Mouse (Mus musculus): ENCODE data around the gene Clstn1.
"Not testable (repeated sequence)": the region's sequence is repeated elsewhere in the genome, so short reads cannot be mapped to it uniquely, and the experiment has no call there.

Clstn1 gene

DNA sequence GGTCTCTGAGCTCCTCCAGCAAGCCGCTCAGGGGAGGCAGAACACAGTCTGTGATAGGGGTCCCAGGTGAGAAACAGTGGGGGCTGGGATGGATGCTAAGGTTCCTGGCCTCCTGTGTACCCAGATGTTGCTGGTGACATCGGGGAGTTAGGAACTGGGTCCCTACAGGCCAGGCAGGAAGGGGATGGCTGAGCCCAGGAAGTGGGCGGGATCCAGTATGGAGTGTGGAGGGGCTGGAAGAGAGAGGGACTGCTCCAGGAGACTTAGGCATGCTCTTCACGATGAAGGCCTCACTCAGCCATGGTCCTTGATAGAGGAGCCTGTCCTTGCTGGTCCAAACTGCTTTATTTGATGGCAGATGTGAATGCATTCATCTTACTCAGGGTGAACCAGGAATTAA is 13.9 kb downstream of the Clstn1 start:
- DNase-seq (ENCODE audit: low spot score in 2 of 2), result no peak

- DNase-seq (ENCODE audit: low spot score in 2 of 2), result no peak
Measured at GRCm38 (mm10) chr4:149601484-149601883, 15.2 kb downstream of the Clstn1 start.

DNA sequence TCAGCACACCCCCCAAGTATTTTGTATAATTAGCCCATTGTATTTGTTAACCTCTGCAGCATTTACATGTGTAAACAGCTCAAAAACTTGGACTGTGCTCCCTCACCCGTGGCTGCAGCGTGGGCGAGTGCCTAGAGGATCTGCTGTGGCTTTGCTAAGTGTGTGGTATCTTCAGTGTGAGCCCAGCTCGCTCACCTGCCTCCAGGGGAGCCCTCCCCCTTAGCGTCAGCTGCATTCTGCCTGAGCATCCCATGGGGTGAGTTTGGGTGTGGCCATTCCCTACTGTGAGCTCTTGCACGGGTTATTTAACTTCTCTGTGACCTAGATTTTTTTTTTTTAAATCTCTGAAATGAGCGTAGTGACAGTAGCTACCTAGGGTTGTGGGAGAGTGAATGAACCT is 16.0 kb downstream of the Clstn1 start:
- no peak for DNase-seq (ENCODE audit: low spot score in 2 of 2)

- DNase-seq (ENCODE audit: low spot score in 2 of 2), result no peak
Measured at GRCm38 (mm10) chr4:149603860-149604259, 17.6 kb downstream of the Clstn1 start.

DNA sequence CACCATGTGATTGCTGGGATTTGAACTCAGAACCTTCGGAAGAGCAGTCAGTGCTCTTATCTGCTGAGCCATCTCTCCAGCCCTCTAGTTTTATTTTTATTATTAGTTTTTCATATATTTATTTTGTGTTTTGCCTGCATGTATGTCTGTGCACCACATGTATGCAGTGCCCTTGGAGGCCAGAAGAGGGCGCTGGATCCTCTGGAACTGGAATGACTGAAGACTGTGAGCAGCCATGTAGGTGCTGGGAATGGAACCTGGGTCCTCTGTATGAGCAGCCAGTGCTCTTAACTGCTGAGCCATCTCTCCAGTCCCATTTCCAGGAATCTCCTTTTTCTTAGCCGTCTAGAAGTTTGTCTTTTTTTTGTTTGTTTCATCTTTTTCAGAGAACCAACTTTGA is 18.2 kb downstream of the Clstn1 start:
- no peak for DNase-seq (ENCODE audit: low spot score in 2 of 2)

DNA sequence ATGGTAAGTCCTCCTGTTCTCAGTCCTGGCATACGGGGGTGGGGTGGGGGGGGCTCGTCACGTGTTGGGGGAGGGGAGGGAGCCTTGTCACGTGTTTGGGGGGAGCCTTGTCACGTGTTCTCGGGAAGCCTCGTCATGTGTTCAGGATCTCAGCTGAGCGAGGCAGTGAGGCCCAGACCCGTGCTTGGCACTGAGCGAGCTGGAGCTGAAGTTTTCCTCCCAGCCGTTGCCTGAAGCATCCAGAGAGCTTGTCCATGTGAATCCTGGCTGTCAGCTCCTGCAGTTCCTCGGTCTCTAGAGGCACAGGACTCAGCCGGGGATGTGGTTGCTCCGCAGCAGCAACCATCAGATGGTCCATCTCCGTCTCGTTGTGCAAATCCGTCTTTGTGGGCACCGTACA is 19.8 kb downstream of the Clstn1 start:
- no peak for DNase-seq (ENCODE audit: low spot score in 2 of 2)

- no peak for DNase-seq (ENCODE audit: low spot score in 2 of 2)
Measured at GRCm38 (mm10) chr4:149606766-149607358, 20.6 kb downstream of the Clstn1 start.

- DNase-seq (ENCODE audit: low spot score in 2 of 2), result no peak
Measured at GRCm38 (mm10) chr4:149607591-149608308, 21.5 kb downstream of the Clstn1 start.

DNA sequence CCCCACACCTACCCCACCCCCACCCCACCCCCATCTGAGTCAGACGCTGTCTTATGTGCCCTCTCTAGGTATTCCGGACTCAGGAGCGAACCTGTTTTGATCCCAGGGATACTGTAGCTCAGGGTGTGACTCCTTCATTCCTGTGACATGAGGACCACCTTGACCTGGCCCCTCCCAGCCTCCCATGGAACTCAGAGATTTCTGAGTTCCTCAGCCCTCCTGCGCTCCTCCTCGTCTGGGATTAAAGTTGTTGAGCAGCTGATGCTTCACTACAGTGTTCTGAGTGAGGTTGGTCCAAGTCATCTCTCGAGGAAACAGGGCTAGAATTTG is 22.0 kb downstream of the Clstn1 start:
- no peak for DNase-seq (ENCODE audit: low spot score in 2 of 2)

DNA sequence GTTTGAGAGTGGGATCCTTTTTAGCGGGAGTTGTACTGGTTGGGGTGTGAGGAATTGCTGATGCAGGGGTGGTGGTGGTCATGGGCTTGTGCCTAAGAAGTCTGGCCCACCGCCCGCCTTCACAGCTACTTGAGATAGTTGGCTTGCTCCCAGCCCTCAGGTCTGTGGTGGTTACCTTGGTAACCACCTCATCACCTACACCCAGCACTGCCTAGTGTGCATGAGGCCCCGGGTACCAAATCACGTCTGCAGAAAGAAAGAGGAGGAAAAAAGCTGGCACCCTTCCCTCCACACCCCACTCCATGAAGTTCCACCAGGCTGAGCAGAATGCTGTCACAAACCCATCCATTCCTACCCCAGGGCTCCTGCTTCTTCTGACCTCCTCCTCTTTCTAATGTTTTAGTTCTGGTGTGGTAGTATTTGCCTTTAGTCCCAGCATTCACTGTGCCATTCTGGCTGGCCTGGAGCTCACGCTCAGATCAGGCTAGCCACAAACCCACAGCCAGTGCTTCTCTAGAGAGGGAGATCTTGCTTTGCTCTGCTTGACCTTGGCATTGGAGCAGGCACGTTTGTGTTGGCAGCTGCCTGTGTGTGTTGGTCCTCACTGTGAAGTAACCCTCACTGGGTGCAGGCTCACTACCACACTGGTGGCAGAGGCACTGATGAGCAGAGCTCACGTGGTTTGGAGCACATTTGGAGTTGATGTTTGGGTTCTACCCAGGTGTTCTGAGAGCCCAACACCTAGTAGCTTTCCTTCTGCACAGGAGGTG is 23.2 kb downstream of the Clstn1 start:
- DNase-seq (ENCODE audit: low spot score in 2 of 2), result no peak

DNA sequence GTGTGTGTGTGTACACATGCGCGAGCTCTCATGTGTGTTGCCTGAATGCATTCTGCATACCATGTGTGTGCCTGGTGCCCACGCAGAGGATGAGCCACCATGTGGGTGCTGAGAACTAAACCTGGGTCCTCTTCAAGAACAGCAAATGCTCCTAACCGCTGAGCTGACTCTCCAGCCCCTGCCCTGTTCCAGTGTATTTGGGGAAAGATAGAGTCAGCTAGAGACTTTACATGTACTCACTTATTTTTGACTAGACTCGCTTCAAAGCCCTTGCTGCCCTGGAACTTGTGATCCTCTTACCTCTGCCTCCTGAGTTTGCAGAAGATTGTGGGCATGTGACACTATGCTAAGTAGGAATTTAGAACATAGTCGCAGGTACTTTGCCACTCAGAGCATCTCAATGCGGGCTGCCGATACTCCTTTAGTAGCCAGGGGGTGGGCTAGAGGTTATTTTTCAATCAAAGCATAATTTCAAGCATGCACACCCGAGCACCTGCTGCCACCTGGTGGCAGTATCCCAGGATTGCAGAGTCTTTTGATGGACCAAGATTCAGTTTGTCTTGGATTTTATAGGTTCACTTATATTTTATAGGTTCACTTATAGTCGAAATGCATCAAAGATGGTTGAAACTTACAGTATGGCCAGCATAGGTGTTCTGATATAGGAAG is 25.2 kb downstream of the Clstn1 start:
- DNase-seq (ENCODE audit: low spot score in 2 of 2), result peak in 1 of 2 experiments; percentile 24

GRCm38 (mm10) chr4:149613497-149613896 is 27.2 kb downstream of the Clstn1 start:
- DNase-seq (ENCODE audit: low spot score in 2 of 2), result not testable (repeated sequence)

GRCm38 (mm10) chr4:149614869-149615268 is 28.6 kb downstream of the Clstn1 start:
- no peak for DNase-seq (ENCODE audit: low spot score in 2 of 2)

GRCm38 (mm10) chr4:149616999-149617398 is 30.7 kb downstream of the Clstn1 start:
- not testable (repeated sequence) for DNase-seq (ENCODE audit: low spot score in 2 of 2)

DNA sequence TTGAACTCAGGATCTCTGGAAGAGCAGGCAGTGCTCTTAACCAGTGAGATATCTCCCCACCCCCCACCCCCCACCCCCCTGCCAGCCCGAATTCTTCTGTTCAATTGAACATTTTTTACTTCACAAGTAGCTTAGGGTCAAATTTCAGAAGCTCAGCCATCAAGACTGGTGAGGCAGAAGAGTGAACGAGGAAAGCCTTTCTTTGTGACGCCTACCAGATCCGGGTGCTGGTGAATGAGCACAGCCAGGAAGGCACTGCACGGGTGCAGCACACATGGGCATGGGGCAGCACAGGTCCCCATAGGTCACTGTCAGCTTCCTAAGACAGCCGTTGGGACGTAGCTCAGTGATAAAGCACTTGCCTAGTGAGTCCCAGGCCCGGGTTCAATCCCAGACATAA is 33.7 kb downstream of the Clstn1 start:
- DNase-seq (ENCODE audit: low spot score in 2 of 2), result no peak

GRCm38 (mm10) chr4:149621286-149621685 is 35.0 kb downstream of the Clstn1 start:
- no peak for DNase-seq (ENCODE audit: low spot score in 2 of 2)

DNA sequence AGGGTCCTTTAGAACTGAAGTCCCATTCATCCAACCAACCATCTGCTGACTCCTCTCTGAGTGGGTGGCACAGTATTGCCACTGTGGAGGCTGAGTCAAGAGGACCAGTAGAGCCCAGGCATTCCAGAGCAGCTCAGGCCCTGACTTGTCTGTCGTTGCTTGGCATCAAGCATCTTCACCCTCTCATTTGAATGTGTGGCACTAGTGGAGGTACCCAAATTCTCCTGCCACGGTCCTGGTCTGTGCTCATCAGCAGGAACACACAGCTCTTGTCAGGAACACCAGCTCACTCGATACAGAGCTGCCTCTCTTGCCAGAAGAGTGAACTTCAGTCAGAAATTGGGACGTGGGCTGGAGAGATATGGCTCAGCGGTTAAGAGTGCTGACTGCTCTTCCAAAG is 37.4 kb downstream of the Clstn1 start:
- DNase-seq (ENCODE audit: low spot score in 2 of 2), result no peak

- no peak for DNase-seq (ENCODE audit: low spot score in 2 of 2)
Measured at GRCm38 (mm10) chr4:149626809-149627208, 40.5 kb downstream of the Clstn1 start.

GRCm38 (mm10) chr4:149628372-149628771 is 42.1 kb downstream of the Clstn1 start:
- DNase-seq (ENCODE audit: low spot score in 2 of 2), result peak; percentile 43 to 56

DNA sequence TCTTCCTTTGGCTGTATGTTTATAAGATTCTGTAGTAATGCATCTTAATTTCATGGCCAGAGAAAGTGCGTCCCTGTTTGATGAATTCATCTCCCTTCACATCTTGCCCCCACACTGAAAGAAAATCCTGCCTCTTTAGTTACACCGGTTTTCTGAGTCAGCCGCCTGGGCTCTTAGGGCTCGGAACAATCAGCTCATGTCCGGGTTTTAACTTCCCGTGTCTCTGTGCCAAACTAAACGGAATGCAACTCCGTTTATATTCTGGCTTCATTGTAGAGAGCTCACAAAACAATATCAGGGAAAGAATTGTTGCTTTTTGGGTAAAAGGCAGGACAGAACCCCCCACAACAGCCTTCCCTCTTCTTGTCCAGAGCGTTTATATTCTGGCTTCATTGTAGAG is 42.5 kb downstream of the Clstn1 start:
- DNase-seq (ENCODE audit: low spot score in 2 of 2), result no peak

- no peak for DNase-seq (ENCODE audit: low spot score in 2 of 2)
Measured at GRCm38 (mm10) chr4:149632670-149633307, 46.5 kb downstream of the Clstn1 start.

DNA sequence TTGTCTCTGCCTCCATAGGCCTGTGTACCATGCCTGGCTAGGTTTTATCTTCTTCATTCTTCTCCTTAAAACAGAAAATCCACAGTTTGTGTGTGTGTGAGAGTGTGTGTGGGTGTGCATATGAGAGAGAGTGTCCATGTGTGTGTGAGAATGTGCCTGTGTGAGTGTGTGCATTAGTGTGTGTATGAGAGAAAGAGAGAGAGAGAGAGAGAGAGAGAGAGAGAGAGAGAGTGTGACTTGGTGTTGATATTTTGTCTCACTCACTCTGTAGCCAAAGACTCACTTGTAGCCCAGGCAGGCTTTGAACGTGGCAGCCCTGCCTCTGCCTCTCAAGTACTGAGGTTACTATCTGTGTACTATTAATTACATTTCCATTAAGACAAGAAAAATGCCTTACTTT is 47.9 kb downstream of the Clstn1 start:
- DNase-seq (ENCODE audit: low spot score in 2 of 2), result no peak

All from spleen, postnatal 36 days (tissue).